Mouse (Mus musculus) neural tube, embryonic 12.5 days (tissue): ENCODE results near the gene Gabarap. TPM values are rescaled to one million over a fixed set of nuclear protein-coding genes. Genes with fewer than 3 reads are reported as not detected.

Experiments used
- ATAC-seq: fragments of 200-750 bp; cut with Nextera tagmentation; 2 replicates; pipeline ENCODE4 v1.8.0; 2017; ENCODE audit warnings: low read depth, mild to moderate bottlenecking, moderate TSS enrichment, moderate library complexity; ENCODE audit not compliant: low FRiP score
- H3K27ac ChIP-seq: fragments of 300-500 bp; sonication (generic); 2 replicates; pipeline ENCODE4 v1.5.1; 2016
- H3K27me3 ChIP-seq: fragments of 300-500 bp; sonication (generic); replicated peaks from 2 replicates; pipeline ENCODE4 v1.6.1; 2016; ENCODE audit warnings: mild to moderate bottlenecking
- H3K36me3 ChIP-seq: fragments of 300-500 bp; sonication (generic); 2 replicates; pipeline ENCODE4 v1.6.1; 2016; ENCODE audit warnings: mild to moderate bottlenecking
- H3K4me1 ChIP-seq: fragments of 300-500 bp; sonication (generic); 2 replicates; pipeline ENCODE4 v1.6.1; 2016
- H3K4me2 ChIP-seq: fragments of 300-500 bp; sonication (generic); replicated peaks from 2 replicates; pipeline ENCODE4 v1.6.1; 2016; ENCODE audit warnings: mild to moderate bottlenecking
- H3K4me3 ChIP-seq: fragments of 300-500 bp; sonication (generic); 2 replicates; pipeline ENCODE4 v1.5.1; 2016
- H3K9ac ChIP-seq: fragments of 300-500 bp; sonication (generic); 2 replicates; pipeline ENCODE4 v1.6.1; 2016; ENCODE audit warnings: mild to moderate bottlenecking
- H3K9me3 ChIP-seq: fragments of 300-500 bp; sonication (generic); 2 replicates; pipeline ENCODE4 v1.6.1; 2016; ENCODE audit warnings: mild to moderate bottlenecking
- WGBS: fragments of 180-500 bp; shearing (Covaris S2); methylation state at CpG from one replicate; pipeline ENCODE4 v1.1.7; 2016; 5-methylcytosine and 5-hydroxymethylcytosine counted together
- polyA plus RNA-seq: library from polyadenylated mRNA; unstranded; fragments of >200 nt; fragmentation: Nextera tagmentation; extraction: Ambion mirVana; gene quantifications from 2 replicates; pipeline ENCODE4 v1.2.1, GENCODE M21; 2016

Gabarap gene
- polyA plus RNA-seq, 1 experiment from 2014 or later = 592 TPM

GRCm38 (mm10) chr11:69995391-69995960 lies 4.5 kb downstream of the Gabarap start, which contains the start of gene Phf23:
TSS of gene Phf23 (plus strand) at chr11:69995777.
- peaks cover 33% of the 10 kb centered on the region for H3K4me1 ChIP-seq
- under 1% methylated on average over 36 of the region's 36 CpGs for WGBS

DNA sequence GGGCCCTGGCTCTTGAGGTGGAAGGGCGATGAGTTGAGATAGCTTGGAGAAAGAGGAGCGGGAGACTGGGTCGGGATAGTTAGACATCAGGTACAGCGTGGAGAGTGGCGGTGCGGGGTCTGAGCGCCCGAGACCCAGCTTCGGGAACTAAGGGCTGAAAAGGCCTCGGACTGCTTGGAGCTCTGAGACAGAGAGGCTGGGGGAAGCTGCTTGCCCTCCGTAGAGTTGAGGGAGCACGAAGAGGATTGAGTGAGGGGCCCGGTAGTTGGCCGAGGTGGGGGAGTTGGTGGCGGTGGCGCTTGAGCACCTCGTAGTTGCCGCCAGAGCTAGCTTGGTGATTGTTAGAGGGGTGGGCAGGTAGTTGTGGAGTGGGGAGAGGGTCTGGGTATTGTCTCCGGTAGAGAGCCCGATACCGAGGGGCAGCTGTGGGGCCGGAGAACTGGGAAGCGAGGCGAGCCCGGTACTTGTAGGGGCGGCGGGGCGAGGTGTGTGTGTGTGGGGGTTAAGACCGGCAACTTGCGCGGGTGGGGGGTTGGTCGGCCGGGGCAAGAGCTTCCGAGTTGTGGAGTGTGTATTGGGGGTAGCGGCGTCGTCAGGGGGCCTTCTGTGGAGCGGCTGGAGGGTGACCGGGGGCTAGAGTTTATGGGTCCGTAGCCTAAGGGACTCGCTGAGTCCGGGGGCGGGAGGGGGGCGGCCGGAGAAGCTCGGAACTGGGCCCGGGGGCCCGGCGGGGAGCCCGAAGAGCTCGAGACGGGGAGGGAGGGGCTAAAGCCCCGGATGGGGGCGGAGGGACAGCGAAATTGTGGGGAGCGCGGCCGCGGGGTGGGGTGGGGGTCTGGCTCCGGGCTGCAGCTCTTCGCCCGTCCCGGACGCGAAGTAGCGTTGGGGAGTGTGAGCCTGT lies 5.5 kb downstream of the Gabarap start:
- Histone ChIP-seq H3K4me1 (peaks cover 33% of the 10 kb centered on the region), H3K4me3 (peak overlapping the region; percentile 94), H3K27me3 (no peaks in the 10 kb centered on the region), H3K9ac (peak overlapping the region; percentile 96), H3K27ac (peak overlapping the region; percentile 85), H3K4me2 (peak overlapping the region; percentile 68), H3K36me3 (peaks cover 38% of the 10 kb centered on the region), H3K9me3 (no peaks in the 10 kb centered on the region)
- peak; percentile 2; the same call in 1 of the 2 replicates for ATAC-seq
- 1% methylated on average over 64 of the region's 66 CpGs for WGBS

More at GRCm38 (mm10) chr11:69995391-69995960, 4.5 kb downstream of the Gabarap start, which contains the start of gene Phf23:
- peak; percentile 77 for ATAC-seq
- peak within 1 kb of the TSS; percentile 94 for H3K4me3 ChIP-seq
- no peaks in the 10 kb centered on the region for H3K9me3 ChIP-seq
- H3K4me2 ChIP-seq = peak within 1 kb of the TSS; percentile 68
- H3K36me3 ChIP-seq = peaks cover 38% of the 10 kb centered on the region
- H3K27ac ChIP-seq = peak within 1 kb of the TSS; percentile 85
- no peaks in the 10 kb centered on the region for H3K27me3 ChIP-seq
- H3K9ac ChIP-seq = peak within 1 kb of the TSS; percentile 96

GRCm38 (mm10) chr11:69997070-69997509 lies 6.1 kb downstream of the Gabarap start:
- Histone ChIP-seq H3K36me3 (peaks cover 38% of the 10 kb centered on the region), H3K27ac (peak overlapping the region; percentile 85), H3K9ac (peak overlapping the region; percentile 96), H3K4me2 (peak overlapping the region; percentile 68), H3K9me3 (no peaks in the 10 kb centered on the region), H3K27me3 (no peaks in the 10 kb centered on the region), H3K4me1 (peaks cover 40% of the 10 kb centered on the region), H3K4me3 (peak overlapping the region; percentile 94)
- WGBS = 1% methylated on average over 33 of the region's 44 CpGs
- ATAC-seq = peak; percentile 18

- H3K4me3 ChIP-seq = no peak overlapping the region
- no peak for ATAC-seq
- no peak overlapping the region for H3K9ac ChIP-seq
- H3K9me3 ChIP-seq = no peaks in the 10 kb centered on the region
- H3K4me2 ChIP-seq = no peak overlapping the region
- peaks cover 47% of the 10 kb centered on the region for H3K4me1 ChIP-seq
- no peaks in the 10 kb centered on the region for H3K27me3 ChIP-seq
- peaks cover 31% of the 10 kb centered on the region for H3K36me3 ChIP-seq
- no peak overlapping the region for H3K27ac ChIP-seq
- 94% methylated on average over 27 of the region's 27 CpGs for WGBS
These were observed 7.9 kb downstream of the Gabarap start for GRCm38 (mm10) chr11:69998567-69999491.

DNA sequence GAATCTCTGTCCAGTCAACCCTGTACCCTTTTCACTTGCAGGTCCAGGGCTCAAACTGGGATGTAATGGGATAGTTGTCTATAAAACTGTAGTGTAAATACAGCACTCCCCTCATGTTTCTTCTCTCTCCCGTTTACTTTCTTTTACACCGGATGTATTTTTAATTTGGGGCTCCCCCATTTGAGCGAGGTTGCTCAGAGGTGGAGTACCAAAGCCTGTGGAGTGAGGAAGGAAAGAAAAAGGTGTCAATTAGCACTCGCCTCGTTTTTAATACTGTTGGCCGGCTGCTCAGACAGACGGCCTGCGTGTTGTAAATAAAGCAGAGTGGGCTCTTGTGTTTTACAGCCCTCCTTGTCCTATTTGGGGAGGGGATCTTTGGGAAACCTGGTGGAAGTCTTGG lies 8.7 kb downstream of the Gabarap start:
- Histone ChIP-seq H3K9ac (no peak overlapping the region), H3K36me3 (peaks cover 24% of the 10 kb centered on the region), H3K27ac (no peak overlapping the region), H3K4me2 (0 out of 2 replicates have a peak overlapping the region, but pooled peaks have one; percentile 90), H3K9me3 (no peaks in the 10 kb centered on the region), H3K27me3 (no peaks in the 10 kb centered on the region), H3K4me3 (no peak overlapping the region), H3K4me1 (peaks cover 39% of the 10 kb centered on the region)
- WGBS = 71% methylated on average over 8 of the region's 8 CpGs
- no peak for ATAC-seq

GRCm38 (mm10) chr11:70000396-70000898 lies 9.5 kb downstream of the Gabarap start, which contains the start of gene Dvl2:
TSS of gene Dvl2 (plus strand) at chr11:70000595.
- WGBS = under 1% methylated on average over 48 of the region's 48 CpGs
- Histone ChIP-seq H3K27ac (peak within 1 kb of the TSS; percentile 92), H3K4me1 (peaks cover 37% of the 10 kb centered on the region), H3K9ac (peak within 1 kb of the TSS; percentile 85), H3K4me2 (peak within 1 kb of the TSS; percentile 90), H3K4me3 (peak within 1 kb of the TSS; percentile 78), H3K9me3 (no peaks in the 10 kb centered on the region), H3K36me3 (peaks cover 31% of the 10 kb centered on the region), H3K27me3 (no peaks in the 10 kb centered on the region)
- ATAC-seq = peak; percentile 49

- Histone ChIP-seq H3K4me2 (peak overlapping the region; percentile 90), H3K4me1 (peaks cover 37% of the 10 kb centered on the region), H3K27ac (no peak overlapping the region), H3K4me3 (peak overlapping the region; percentile 78), H3K9me3 (no peaks in the 10 kb centered on the region), H3K36me3 (peaks cover 38% of the 10 kb centered on the region), H3K9ac (peak overlapping the region; percentile 85), H3K27me3 (no peaks in the 10 kb centered on the region)
- 15% methylated on average over 8 of the region's 8 CpGs for WGBS
- no peak for ATAC-seq
These were observed 10.2 kb downstream of the Gabarap start for GRCm38 (mm10) chr11:70001159-70001558.

GRCm38 (mm10) chr11:70001865-70002264 lies 10.9 kb downstream of the Gabarap start:
- no peak for ATAC-seq
- peaks cover 45% of the 10 kb centered on the region for H3K36me3 ChIP-seq
- H3K9ac ChIP-seq = no peak overlapping the region

DNA sequence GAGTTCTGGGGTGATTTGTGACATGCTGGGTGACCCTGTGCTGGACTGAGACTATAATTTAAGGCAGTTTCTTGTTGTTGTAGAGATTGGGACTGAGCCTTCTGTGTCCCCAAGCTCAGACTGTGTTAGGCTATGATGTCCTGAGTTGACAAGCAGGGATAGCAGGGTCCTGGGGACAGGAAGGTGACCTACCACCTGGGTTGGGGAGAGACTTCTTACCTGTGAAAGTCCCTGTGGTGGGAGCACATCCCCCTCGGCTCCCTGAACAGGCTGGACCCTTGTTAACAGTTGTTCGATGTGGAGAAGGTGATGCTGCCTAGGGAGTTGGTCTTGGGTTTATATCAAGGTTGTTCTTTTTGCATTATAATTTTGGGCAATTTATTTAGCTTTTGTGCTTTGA lies 11.5 kb downstream of the Gabarap start:
- Histone ChIP-seq H3K4me2 (peak overlapping the region; percentile 90), H3K9ac (no peak overlapping the region), H3K27ac (no peak overlapping the region), H3K4me1 (peaks cover 34% of the 10 kb centered on the region), H3K36me3 (peaks cover 51% of the 10 kb centered on the region), H3K9me3 (no peaks in the 10 kb centered on the region), H3K27me3 (no peaks in the 10 kb centered on the region), H3K4me3 (peak overlapping the region; percentile 78; the same call in 1 of the 2 replicates)
- no peak for ATAC-seq
- 93% methylated on average over 2 of the region's 2 CpGs for WGBS

More at GRCm38 (mm10) chr11:70001865-70002264, 10.9 kb downstream of the Gabarap start:
- H3K4me2 ChIP-seq = peak overlapping the region; percentile 90
- peak overlapping the region; percentile 78; the same call in 1 of the 2 replicates for H3K4me3 ChIP-seq
- H3K27me3 ChIP-seq = no peaks in the 10 kb centered on the region
- H3K9me3 ChIP-seq = no peaks in the 10 kb centered on the region
- peaks cover 37% of the 10 kb centered on the region for H3K4me1 ChIP-seq
- H3K27ac ChIP-seq = no peak overlapping the region

DNA sequence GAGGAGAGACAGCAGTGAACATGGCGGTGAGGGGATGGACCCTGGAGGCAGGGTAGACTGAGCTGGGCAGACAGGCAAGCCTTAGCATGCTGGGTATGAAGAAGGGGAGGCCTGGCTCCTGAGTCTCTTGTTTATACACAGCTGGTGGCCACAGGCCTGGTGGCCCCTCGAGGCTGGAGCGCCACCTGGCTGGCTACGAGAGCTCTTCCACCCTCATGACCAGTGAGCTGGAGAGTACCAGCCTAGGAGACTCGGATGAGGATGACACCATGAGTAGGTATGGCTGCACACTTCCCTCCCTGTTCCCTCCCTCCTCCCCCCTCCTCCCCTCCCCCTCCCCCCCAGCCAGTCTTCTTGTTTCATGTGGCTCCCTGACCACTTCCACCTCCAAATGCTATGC lies 14.6 kb downstream of the Gabarap start:
- no peak for ATAC-seq
- Histone ChIP-seq H3K4me2 (no peak overlapping the region), H3K4me1 (peaks cover 27% of the 10 kb centered on the region), H3K36me3 (peaks cover 59% of the 10 kb centered on the region), H3K9me3 (no peaks in the 10 kb centered on the region), H3K4me3 (no peak overlapping the region), H3K27ac (no peak overlapping the region), H3K9ac (no peak overlapping the region), H3K27me3 (no peaks in the 10 kb centered on the region)
- 49% methylated on average over 5 of the region's 5 CpGs for WGBS

DNA sequence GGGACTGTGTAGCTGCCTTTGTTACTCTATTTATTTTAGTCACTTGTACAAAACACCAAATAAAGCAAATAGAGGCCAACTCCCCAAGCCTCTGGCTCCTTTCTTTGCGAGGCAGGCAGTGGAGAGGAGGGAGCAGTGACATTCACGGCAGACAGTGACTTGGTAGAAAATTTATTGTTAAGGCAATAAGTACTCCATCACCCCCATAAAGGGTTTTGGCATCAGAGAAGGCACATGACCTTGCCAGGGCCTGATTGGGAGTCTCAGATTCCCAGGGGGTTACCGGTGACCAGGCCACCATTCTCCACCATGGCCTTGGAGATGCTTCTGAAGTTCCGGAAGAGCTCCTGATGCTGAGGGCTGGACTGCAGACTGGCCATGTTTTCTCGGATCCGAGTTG lies 19.1 kb downstream of the Gabarap start:
- 87% methylated on average over 6 of the region's 6 CpGs for WGBS
- H3K27me3 ChIP-seq = no peaks in the 10 kb centered on the region
- peaks cover 10% of the 10 kb centered on the region for H3K4me1 ChIP-seq
- H3K4me3 ChIP-seq = no peak overlapping the region
- no peak overlapping the region for H3K4me2 ChIP-seq
- peaks cover 88% of the 10 kb centered on the region for H3K36me3 ChIP-seq
- H3K9me3 ChIP-seq = no peaks in the 10 kb centered on the region
- no peak overlapping the region for H3K9ac ChIP-seq
- H3K27ac ChIP-seq = no peak overlapping the region
- ATAC-seq = no peak
